Mouse (Mus musculus) cerebellum, adult 8-10 months (tissue): ENCODE data around the gene P2rx7.
"Not testable (repeated sequence)": the region's sequence is repeated elsewhere in the genome, so short reads cannot be mapped to it uniquely, and the experiment has no call there.

Experiments
- DNase-seq: peaks from one replicate; pipeline ENCODE4 v3.0.0; 2022

P2rx7 gene

GRCm38 (mm10) chr5:122647256-122647924 lies 3.7 kb downstream of the P2rx7 start:
- DNase-seq = no peak

- DNase-seq = not testable (repeated sequence)
Measured at GRCm38 (mm10) chr5:122647952-122648374, 4.3 kb downstream of the P2rx7 start.

- DNase-seq = no peak
Measured at GRCm38 (mm10) chr5:122649264-122649663, 5.6 kb downstream of the P2rx7 start.

GRCm38 (mm10) chr5:122650100-122650499 lies 6.4 kb downstream of the P2rx7 start:
- DNase-seq = no peak

GRCm38 (mm10) chr5:122652506-122652905 lies 8.8 kb downstream of the P2rx7 start:
- DNase-seq = no peak

GRCm38 (mm10) chr5:122653112-122653445 lies 9.4 kb downstream of the P2rx7 start:
- no peak for DNase-seq

GRCm38 (mm10) chr5:122653446-122654267 lies 9.9 kb downstream of the P2rx7 start:
- peak; percentile 76 for DNase-seq

GRCm38 (mm10) chr5:122654268-122654573 lies 10.5 kb downstream of the P2rx7 start:
- DNase-seq = no peak

GRCm38 (mm10) chr5:122656808-122657207 lies 13.1 kb downstream of the P2rx7 start:
- no peak for DNase-seq

- DNase-seq = no peak
Measured at GRCm38 (mm10) chr5:122662501-122662900, 18.8 kb downstream of the P2rx7 start.

- no peak for DNase-seq
Measured at GRCm38 (mm10) chr5:122665036-122665435, 21.3 kb downstream of the P2rx7 start.

- no peak for DNase-seq
Measured at GRCm38 (mm10) chr5:122668981-122669897, 25.5 kb downstream of the P2rx7 start.

GRCm38 (mm10) chr5:122671641-122672040 lies 27.9 kb downstream of the P2rx7 start:
- peak; percentile 49 for DNase-seq

GRCm38 (mm10) chr5:122672298-122672697 lies 28.6 kb downstream of the P2rx7 start:
- DNase-seq = peak; percentile 38

GRCm38 (mm10) chr5:122676002-122676401 lies 32.3 kb downstream of the P2rx7 start:
- no peak for DNase-seq

- DNase-seq = no peak
Measured at GRCm38 (mm10) chr5:122677983-122678382, 34.3 kb downstream of the P2rx7 start.

- peak; percentile 67 for DNase-seq
Measured at GRCm38 (mm10) chr5:122679881-122680280, 36.2 kb downstream of the P2rx7 start.

- DNase-seq = no peak
Measured at GRCm38 (mm10) chr5:122681276-122681675, 37.6 kb downstream of the P2rx7 start.

- no peak for DNase-seq
Measured at GRCm38 (mm10) chr5:122683926-122684325, 40.2 kb downstream of the P2rx7 start.

GRCm38 (mm10) chr5:122687391-122687790 lies 43.7 kb downstream of the P2rx7 start:
- no peak for DNase-seq

GRCm38 (mm10) chr5:122689153-122689552 lies 45.4 kb downstream of the P2rx7 start:
- DNase-seq = no peak

GRCm38 (mm10) chr5:122690486-122690885 lies 46.8 kb downstream of the P2rx7 start:
- no peak for DNase-seq

- no peak for DNase-seq
Measured at GRCm38 (mm10) chr5:122693431-122694207, 49.9 kb downstream of the P2rx7 start.
